Mouse (Mus musculus) gastrocnemius, postnatal 25 days (tissue): Measurements from ENCODE around the gene Afg1l. TPM values are rescaled to one million over a fixed set of nuclear protein-coding genes. Genes with fewer than 3 reads are reported as not detected.
A peak's percentile ranks its signal among the peaks of the same experiment; 100 is the strongest.

ENCODE experiments used
- DNase-seq: peaks from one replicate; pipeline ENCODE4 v3.0.0; 2022
- total RNA-seq, 2 experiments: library from RNA; stranded (reverse); gene quantifications; 1 replicate in 1 of 2; 2 replicates in 1 of 2; pipeline ENCODE4 v1.2.3; 2021

Gene Afg1l
- total RNA-seq, 2 experiments from 2014 or later = 8.6 to 10.0 TPM

GRCm38 (mm10) chr10:42477550-42478340 lies 620 bp downstream of the Afg1l start:
- no peak for DNase-seq

GRCm38 (mm10) chr10:42476774-42477475 lies 1.4 kb downstream of the Afg1l start:
- no peak for DNase-seq

GRCm38 (mm10) chr10:42474946-42475514 lies 3.3 kb downstream of the Afg1l start:
- DNase-seq = no peak

- DNase-seq = no peak
Observed at GRCm38 (mm10) chr10:42464805-42465204, 13.6 kb downstream of the Afg1l start.

- no peak for DNase-seq
Observed at GRCm38 (mm10) chr10:42464224-42464623, 14.1 kb downstream of the Afg1l start.

GRCm38 (mm10) chr10:42457557-42458191 lies 20.7 kb downstream of the Afg1l start:
- DNase-seq = peak; percentile 61

- DNase-seq = no peak
Observed at GRCm38 (mm10) chr10:42455981-42456380, 22.4 kb downstream of the Afg1l start.

- DNase-seq = no peak
Observed at GRCm38 (mm10) chr10:42454690-42455089, 23.7 kb downstream of the Afg1l start.

GRCm38 (mm10) chr10:42454266-42454665 lies 24.1 kb downstream of the Afg1l start:
- no peak for DNase-seq

- no peak for DNase-seq
Observed at GRCm38 (mm10) chr10:42449672-42450071, 28.7 kb downstream of the Afg1l start.

GRCm38 (mm10) chr10:42448371-42448770 lies 30.0 kb downstream of the Afg1l start:
- no peak for DNase-seq

- DNase-seq = no peak
Observed at GRCm38 (mm10) chr10:42446145-42446544, 32.2 kb downstream of the Afg1l start.

- no peak for DNase-seq
Observed at GRCm38 (mm10) chr10:42436842-42437805, 41.2 kb downstream of the Afg1l start.

- DNase-seq = no peak
Observed at GRCm38 (mm10) chr10:42417530-42418174, 60.7 kb downstream of the Afg1l start.

GRCm38 (mm10) chr10:42415821-42416470 lies 62.4 kb downstream of the Afg1l start:
- DNase-seq = no peak

GRCm38 (mm10) chr10:42410748-42411537 lies 67.4 kb downstream of the Afg1l start:
- no peak for DNase-seq

- no peak for DNase-seq
Observed at GRCm38 (mm10) chr10:42390436-42390835, 87.9 kb downstream of the Afg1l start.

GRCm38 (mm10) chr10:42388181-42388580 lies 90.2 kb downstream of the Afg1l start:
- no peak for DNase-seq

GRCm38 (mm10) chr10:42384946-42385644 lies 93.3 kb downstream of the Afg1l start:
- no peak for DNase-seq
